Mouse (Mus musculus) heart, embryonic 11.5 days (tissue): ENCODE data around the gene Papss2. TPM values are rescaled to one million over a fixed set of nuclear protein-coding genes. Genes with fewer than 3 reads are reported as not detected.

Experiments used
- ATAC-seq: fragments of 200-750 bp; cut with Nextera tagmentation; replicated peaks from 2 replicates; pipeline ENCODE4 v1.8.0; 2017; ENCODE audit warnings: moderate library complexity; ENCODE audit not compliant: insufficient number of reproducible peaks, low FRiP score, low TSS enrichment
- H3K27ac ChIP-seq: fragments of 300-500 bp; sonication (generic); 2 replicates; pipeline ENCODE4 v1.5.1; 2014; ENCODE audit warnings: mild to moderate bottlenecking, low read depth, low read length
- H3K27me3 ChIP-seq: fragments of 300-500 bp; sonication (generic); 2 replicates; pipeline ENCODE4 v1.6.1; 2014; ENCODE audit warnings: mild to moderate bottlenecking, low read length, mixed read lengths; ENCODE audit not compliant: control insufficient read depth, insufficient read depth
- H3K36me3 ChIP-seq: fragments of 300-500 bp; sonication (generic); 2 replicates; pipeline ENCODE4 v1.6.1; 2014; ENCODE audit warnings: mild to moderate bottlenecking, low read length, moderate library complexity, mixed read lengths; ENCODE audit not compliant: control insufficient read depth, insufficient read depth
- H3K4me1 ChIP-seq: fragments of 300-500 bp; sonication (generic); 2 replicates; pipeline ENCODE4 v1.6.1; 2014; ENCODE audit warnings: low read length; ENCODE audit not compliant: control insufficient read depth, insufficient read depth
- H3K4me2 ChIP-seq: fragments of 300-500 bp; sonication (generic); 2 replicates; pipeline ENCODE4 v1.6.1; 2014; ENCODE audit warnings: mild to moderate bottlenecking, moderate library complexity
- H3K4me3 ChIP-seq: fragments of 300-500 bp; sonication (generic); 2 replicates; pipeline ENCODE4 v1.5.1; 2014; ENCODE audit warnings: low read depth, low read length
- H3K9ac ChIP-seq: fragments of 300-500 bp; sonication (generic); 2 replicates; pipeline ENCODE4 v1.6.1; 2014; ENCODE audit warnings: mild to moderate bottlenecking, low read depth, low read length, moderate library complexity
- H3K9me3 ChIP-seq: fragments of 300-500 bp; sonication (generic); replicated peaks from 2 replicates; pipeline ENCODE4 v1.6.1; 2016; ENCODE audit warnings: low read length; ENCODE audit not compliant: control insufficient read depth
- WGBS: fragments of 180-500 bp; shearing (Covaris S2); extraction: QIAGEN DNeasy Blood & Tissue Kit; methylation state at CpG from one replicate; pipeline ENCODE4 v1.1.7; 2014; ENCODE audit not compliant: insufficient replicate concordance; 5-methylcytosine and 5-hydroxymethylcytosine counted together
- polyA plus RNA-seq: library from polyadenylated mRNA; unstranded; fragments of >200 nt; fragmentation: Nextera tagmentation; extraction: Ambion mirVana; gene quantifications from 2 replicates; pipeline ENCODE4 v1.2.1, GENCODE M21; 2014

Gene Papss2
- polyA plus RNA-seq, 1 experiment from 2014 or later: 28.1 TPM

DNA sequence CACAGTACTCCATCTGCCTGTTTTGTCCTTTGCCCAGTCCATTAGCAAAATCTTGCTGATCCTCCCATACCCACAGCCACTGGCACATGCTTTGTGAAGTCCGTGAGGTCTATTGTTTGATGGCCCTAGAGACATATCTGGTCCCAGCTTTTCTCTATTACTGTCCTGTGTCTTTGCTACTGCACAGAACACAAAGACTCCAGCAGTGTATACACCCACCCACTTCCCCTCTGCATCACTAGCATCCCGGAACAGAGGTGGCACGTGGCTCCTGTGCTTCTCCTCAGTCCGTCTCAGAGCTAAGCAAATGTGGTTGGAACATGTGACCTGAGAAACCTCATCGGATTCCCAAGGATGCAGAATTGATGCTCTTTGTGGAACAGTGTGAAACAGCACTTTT, 28.1 kb upstream of the Papss2 start:
- Histone ChIP-seq H3K27me3 (no peaks in the 10 kb centered on the region), H3K4me3 (no peak overlapping the region), H3K27ac (no peak overlapping the region), H3K9me3 (no peaks in the 10 kb centered on the region), H3K4me2 (no peak overlapping the region), H3K36me3 (no peaks in the 10 kb centered on the region), H3K9ac (no peak overlapping the region), H3K4me1 (no peaks in the 10 kb centered on the region)
- ATAC-seq: no peak
- 88% methylated on average over 5 of the region's 5 CpGs for WGBS

DNA sequence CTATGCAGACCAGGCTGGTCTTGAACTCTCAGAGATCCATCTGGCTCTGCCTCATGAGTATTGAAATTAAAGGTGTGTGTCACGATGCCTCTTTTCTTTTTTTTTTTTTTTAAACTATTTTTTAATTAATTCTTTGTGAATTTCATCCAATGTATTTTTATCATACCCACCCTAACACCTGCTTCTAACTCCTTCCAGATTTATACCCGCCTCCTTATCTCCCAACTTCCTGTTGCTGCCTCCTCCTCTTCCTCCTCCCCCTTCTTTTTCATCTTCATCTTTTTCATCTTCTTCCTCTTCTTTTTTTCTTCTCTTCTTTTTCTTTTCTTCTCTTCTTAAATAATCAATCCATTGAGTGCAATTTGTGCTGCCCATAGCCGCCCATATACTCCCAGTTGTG, 27.1 kb upstream of the Papss2 start:
- Histone ChIP-seq H3K9ac (no peak overlapping the region), H3K27me3 (no peaks in the 10 kb centered on the region), H3K4me2 (no peak overlapping the region), H3K4me1 (no peaks in the 10 kb centered on the region), H3K4me3 (no peak overlapping the region), H3K27ac (no peak overlapping the region), H3K36me3 (no peaks in the 10 kb centered on the region), H3K9me3 (no peaks in the 10 kb centered on the region)
- WGBS: 82% methylated on average over 3 of the region's 3 CpGs
- ATAC-seq: no peak

DNA sequence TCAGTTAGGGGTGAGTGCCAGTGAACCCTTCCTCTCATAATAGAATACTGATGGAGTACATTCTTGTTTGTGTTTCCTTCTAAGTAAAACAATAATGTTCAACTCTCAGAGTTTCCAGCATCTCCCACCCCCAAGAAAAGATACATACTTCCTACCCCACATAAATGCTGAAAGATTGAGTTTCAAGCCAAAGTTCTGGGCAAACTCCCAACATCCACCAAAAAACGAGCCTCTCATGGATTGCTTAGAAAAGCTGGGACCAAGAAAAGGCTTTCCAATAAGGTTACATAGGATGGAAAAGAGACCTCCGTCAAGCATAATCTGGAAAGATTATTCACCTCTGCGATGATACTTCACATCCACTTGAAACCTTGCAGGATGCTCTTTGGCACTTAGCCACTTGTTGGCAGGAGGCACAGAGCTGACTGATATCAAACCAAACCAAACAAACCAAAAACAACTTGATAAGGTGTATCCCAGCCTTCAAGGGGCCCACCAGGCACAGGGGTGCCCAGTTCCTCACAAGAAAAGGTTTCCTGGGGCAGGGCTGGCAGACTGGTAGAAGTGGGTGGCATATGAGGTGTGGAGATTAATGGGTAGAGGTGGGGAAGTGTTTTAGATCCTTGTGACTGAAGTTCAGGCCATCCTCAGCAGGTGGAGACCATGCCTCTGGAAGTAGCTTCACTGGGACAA, 26.5 kb upstream of the Papss2 start:
- Histone ChIP-seq H3K4me3 (no peak overlapping the region), H3K4me1 (no peaks in the 10 kb centered on the region), H3K9me3 (no peaks in the 10 kb centered on the region), H3K4me2 (no peak overlapping the region), H3K27ac (no peak overlapping the region), H3K9ac (no peak overlapping the region), H3K36me3 (no peaks in the 10 kb centered on the region), H3K27me3 (no peaks in the 10 kb centered on the region)
- ATAC-seq: no peak
- 61% methylated on average over 3 of the region's 3 CpGs for WGBS

DNA sequence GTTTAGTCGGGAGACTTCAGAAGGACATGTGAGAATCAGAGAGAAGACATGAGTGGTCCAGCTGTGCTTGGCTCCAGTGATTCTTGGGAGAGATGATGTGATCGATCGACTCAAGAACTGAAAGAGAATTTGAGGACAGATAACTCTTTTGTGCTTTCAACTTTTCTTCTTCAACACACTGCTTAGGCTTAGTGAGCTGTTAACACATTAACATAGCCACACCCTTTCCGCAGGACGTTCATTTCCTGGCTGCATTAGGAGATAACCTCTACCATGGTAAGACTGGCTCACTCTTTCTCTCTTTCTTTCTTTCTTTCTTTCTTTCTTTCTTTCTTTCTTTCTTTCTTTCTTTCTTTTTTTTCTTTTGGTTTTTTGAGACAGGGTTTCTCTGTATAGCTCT, 25.9 kb upstream of the Papss2 start:
- Histone ChIP-seq H3K27me3 (no peaks in the 10 kb centered on the region), H3K4me3 (no peak overlapping the region), H3K9ac (no peak overlapping the region), H3K9me3 (no peaks in the 10 kb centered on the region), H3K36me3 (no peaks in the 10 kb centered on the region), H3K27ac (no peak overlapping the region), H3K4me1 (no peaks in the 10 kb centered on the region), H3K4me2 (no peak overlapping the region)
- ATAC-seq: no peak
- 60% methylated on average over 5 of the region's 5 CpGs for WGBS

DNA sequence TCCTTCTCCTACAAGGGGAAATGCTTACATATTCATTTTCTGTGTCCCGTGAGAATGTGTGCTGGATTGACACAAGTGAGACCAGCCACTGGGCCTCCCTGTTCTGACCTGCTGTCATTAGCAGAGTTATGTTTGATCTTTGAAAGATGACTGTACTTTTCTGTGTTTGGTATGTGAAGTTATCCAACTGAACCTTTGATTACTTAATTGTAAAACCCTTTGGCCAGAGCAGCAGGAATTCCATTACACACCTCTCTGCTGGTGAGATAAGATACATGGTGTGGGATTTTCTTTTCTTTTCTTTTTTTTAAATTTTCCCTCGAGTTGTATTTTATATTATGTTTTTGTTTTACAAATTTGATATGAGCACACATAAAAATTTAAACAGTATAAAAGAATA, 23.4 kb upstream of the Papss2 start:
- WGBS: 52% methylated on average over 2 of the region's 2 CpGs
- Histone ChIP-seq H3K27ac (no peak overlapping the region), H3K4me2 (no peak overlapping the region), H3K36me3 (no peaks in the 10 kb centered on the region), H3K4me1 (peaks cover 3% of the 10 kb centered on the region; the same call in 1 of the 2 replicates), H3K4me3 (no peak overlapping the region), H3K27me3 (no peaks in the 10 kb centered on the region), H3K9ac (no peak overlapping the region), H3K9me3 (no peaks in the 10 kb centered on the region)
- ATAC-seq: no peak

DNA sequence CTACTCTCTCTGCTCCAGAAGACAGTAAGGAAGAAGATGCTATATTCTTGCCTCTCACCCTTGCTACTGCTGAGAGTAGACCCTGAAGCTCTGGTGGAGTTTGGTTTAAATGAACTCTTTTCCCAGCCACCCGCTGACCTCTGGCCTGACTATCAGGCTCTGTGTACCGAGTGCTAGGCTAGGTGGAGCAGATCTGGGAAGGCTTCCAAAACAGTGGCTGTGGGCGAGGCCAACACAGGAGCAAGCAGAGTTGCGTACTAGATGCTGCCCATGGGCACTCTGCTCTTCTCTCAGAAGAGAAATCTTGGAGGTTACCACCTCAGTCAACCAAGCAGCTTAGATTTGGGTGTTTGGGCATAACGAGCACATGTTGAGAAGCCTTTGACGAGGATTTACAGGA, 22.3 kb upstream of the Papss2 start:
- no peak overlapping the region for H3K4me3 ChIP-seq
- H3K27ac ChIP-seq: no peak overlapping the region
- no peaks in the 10 kb centered on the region for H3K27me3 ChIP-seq
- 83% methylated on average over 6 of the region's 6 CpGs for WGBS
- no peak overlapping the region for H3K9ac ChIP-seq
- no peak for ATAC-seq
- H3K36me3 ChIP-seq: no peaks in the 10 kb centered on the region
- H3K9me3 ChIP-seq: no peaks in the 10 kb centered on the region
- H3K4me1 ChIP-seq: peaks cover 10% of the 10 kb centered on the region; the same call in 1 of the 2 replicates
- no peak overlapping the region for H3K4me2 ChIP-seq

DNA sequence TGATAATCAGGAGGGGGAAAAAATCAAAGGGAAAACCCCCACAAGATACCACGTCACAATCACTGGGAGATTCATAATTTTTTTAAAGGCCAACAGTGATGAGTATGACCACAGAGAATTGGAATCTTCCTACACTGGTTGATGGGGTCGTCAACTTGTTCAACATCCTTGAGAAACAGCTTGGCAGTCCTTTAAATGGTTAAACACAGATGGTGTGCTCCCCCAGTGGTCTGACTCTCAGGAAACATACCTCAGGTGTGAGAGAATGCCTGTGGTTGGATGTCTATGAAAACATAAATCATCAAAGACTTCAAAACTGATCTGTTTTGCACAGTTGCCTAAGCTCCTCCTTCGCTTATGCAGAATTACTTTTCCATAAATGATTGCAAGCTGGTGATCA, 20.7 kb upstream of the Papss2 start:
- WGBS: 78% methylated on average over 3 of the region's 3 CpGs
- Histone ChIP-seq H3K9ac (no peak overlapping the region), H3K36me3 (no peaks in the 10 kb centered on the region), H3K27ac (no peak overlapping the region), H3K4me2 (no peak overlapping the region), H3K4me3 (no peak overlapping the region), H3K4me1 (peaks cover 10% of the 10 kb centered on the region; the same call in 1 of the 2 replicates), H3K27me3 (no peaks in the 10 kb centered on the region), H3K9me3 (no peaks in the 10 kb centered on the region)
- no peak for ATAC-seq

DNA sequence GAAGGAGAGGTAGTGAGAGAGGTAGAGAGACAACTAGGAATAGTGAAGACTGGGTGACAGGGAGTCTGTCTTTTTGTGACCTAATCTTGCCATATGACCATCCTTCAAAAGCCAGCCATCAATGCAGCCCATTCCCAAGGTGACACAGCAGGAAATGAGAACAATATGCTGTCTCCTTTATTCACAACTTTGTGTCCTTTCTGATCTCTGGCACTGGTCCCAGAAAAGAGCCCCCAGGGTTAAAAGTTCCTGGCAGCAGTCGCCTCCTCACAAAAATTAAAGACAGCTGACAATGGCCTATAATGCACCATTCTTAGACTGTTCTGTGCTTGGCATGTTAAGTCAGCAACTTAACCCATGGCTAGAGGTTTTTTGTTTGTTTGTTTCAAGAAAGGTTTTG, 17.8 kb upstream of the Papss2 start:
- Histone ChIP-seq H3K4me1 (peaks cover 10% of the 10 kb centered on the region; the same call in 1 of the 2 replicates), H3K27me3 (no peaks in the 10 kb centered on the region), H3K4me3 (no peak overlapping the region), H3K9ac (no peak overlapping the region), H3K36me3 (no peaks in the 10 kb centered on the region), H3K9me3 (no peaks in the 10 kb centered on the region), H3K4me2 (no peak overlapping the region), H3K27ac (no peak overlapping the region)
- 38% methylated on average over 1 of the region's 1 CpGs for WGBS
- no peak for ATAC-seq

DNA sequence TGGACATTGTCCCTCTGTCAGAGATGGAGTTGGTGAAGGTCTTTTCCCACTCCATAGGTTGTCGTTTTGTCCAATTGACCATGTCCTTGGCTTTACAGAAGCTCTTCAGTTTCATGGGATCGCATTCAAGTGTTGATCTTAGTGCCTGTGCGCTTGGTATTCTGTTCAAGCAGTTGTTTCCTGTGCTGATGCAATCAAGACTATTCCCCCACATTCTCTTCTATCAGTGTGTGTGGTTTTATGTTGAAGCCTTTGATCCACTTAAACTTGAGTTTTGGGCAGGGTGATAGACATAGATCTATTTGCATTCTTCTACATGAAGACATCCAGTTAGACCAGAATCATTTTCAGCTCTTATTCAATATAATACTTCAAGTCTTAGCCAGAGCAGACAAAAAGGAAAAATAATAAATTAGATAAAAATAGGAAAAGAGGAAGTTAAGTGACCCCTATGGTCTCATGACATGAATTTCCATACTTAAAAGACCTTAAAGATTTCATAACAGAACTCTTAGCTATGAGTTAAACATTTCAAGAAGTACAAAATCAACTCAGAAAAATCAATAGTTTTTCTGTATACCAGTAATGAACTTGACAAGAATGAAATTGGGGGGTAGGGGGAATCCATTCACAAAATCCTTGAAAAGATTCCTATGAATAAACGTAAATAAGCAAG, 12.4 kb upstream of the Papss2 start:
- Histone ChIP-seq H3K4me1 (no peaks in the 10 kb centered on the region), H3K27me3 (no peaks in the 10 kb centered on the region), H3K9ac (no peak overlapping the region), H3K9me3 (no peaks in the 10 kb centered on the region), H3K4me3 (no peak overlapping the region), H3K36me3 (no peaks in the 10 kb centered on the region), H3K4me2 (no peak overlapping the region), H3K27ac (no peak overlapping the region)
- no peak for ATAC-seq
- WGBS: 78% methylated on average over 4 of the region's 4 CpGs
